Mouse (Mus musculus) liver, postnatal 0 days (tissue): ENCODE measurements around the gene Rtl3.

Source experiments
- CTCF ChIP-seq: sonication (generic); IDR thresholded peaks from 2 replicates; pipeline ENCODE4 v1.5.1; 2016; ENCODE audit warnings: antibody characterized with exemption, low read depth
- EP300 ChIP-seq: IDR thresholded peaks from 2 replicates; pipeline ENCODE4 v1.6.1; 2016; ENCODE audit warnings: antibody characterized with exemption, low read depth, mild to moderate bottlenecking

GRCm38 (mm10) chrX:106872315-106872714 is 31.9 kb upstream of the Rtl3 start:
- TF ChIP-seq CTCF, result no peak
- TF ChIP-seq EP300, result no peak
